Mouse (Mus musculus) neural tube, embryonic 14.5 days (tissue): ENCODE data around the gene Gldn. TPM values are rescaled to one million over a fixed set of nuclear protein-coding genes. Genes with fewer than 3 reads are reported as not detected.

Source experiments
- ATAC-seq: fragments of 200-750 bp; cut with Nextera tagmentation; 2 replicates; pipeline ENCODE4 v1.8.0; 2017; ENCODE audit warnings: low read depth, mild to moderate bottlenecking, moderate TSS enrichment, moderate library complexity
- H3K27ac ChIP-seq: fragments of 300-500 bp; sonication (generic); 2 replicates; pipeline ENCODE4 v1.5.1; 2014; ENCODE audit warnings: low read depth, mild to moderate bottlenecking, control low read depth, low read length, moderate library complexity, mixed read lengths
- H3K27me3 ChIP-seq: fragments of 300-500 bp; sonication (generic); 2 replicates; pipeline ENCODE4 v1.6.1; 2014; ENCODE audit warnings: low read length; ENCODE audit not compliant: control insufficient read depth, insufficient read depth
- H3K36me3 ChIP-seq: fragments of 300-500 bp; sonication (generic); 2 replicates; pipeline ENCODE4 v1.6.1; 2014; ENCODE audit warnings: low read length, mixed read lengths; ENCODE audit not compliant: control insufficient read depth, insufficient read depth
- H3K4me1 ChIP-seq: fragments of 300-500 bp; sonication (generic); 2 replicates; pipeline ENCODE4 v1.6.1; 2014; ENCODE audit warnings: low read length; ENCODE audit not compliant: control insufficient read depth, insufficient read depth
- H3K4me2 ChIP-seq: fragments of 300-500 bp; sonication (generic); 2 replicates; pipeline ENCODE4 v1.6.1; 2014; ENCODE audit warnings: mild to moderate bottlenecking, low read depth, low read length, control low read depth
- H3K4me3 ChIP-seq: fragments of 300-500 bp; sonication (generic); 2 replicates; pipeline ENCODE4 v1.5.1; 2014; ENCODE audit warnings: low read depth, low read length, control low read depth, mixed read lengths
- H3K9ac ChIP-seq: fragments of 300-500 bp; sonication (generic); replicated peaks from 2 replicates; pipeline ENCODE4 v1.6.1; 2014; ENCODE audit warnings: low read depth, mild to moderate bottlenecking, control low read depth, low read length, mixed read lengths
- H3K9me3 ChIP-seq: fragments of 300-500 bp; sonication (generic); 2 replicates; pipeline ENCODE4 v1.6.1; 2016; ENCODE audit warnings: low read length; ENCODE audit not compliant: control insufficient read depth
- WGBS: fragments of 180-500 bp; shearing (Covaris S2); extraction: QIAGEN DNeasy Blood & Tissue Kit; methylation state at CpG from one replicate; pipeline ENCODE4 v1.1.7; 2014; 5-methylcytosine and 5-hydroxymethylcytosine counted together
- polyA plus RNA-seq: library from polyadenylated mRNA; unstranded; fragments of >200 nt; fragmentation: Nextera tagmentation; extraction: Ambion mirVana; gene quantifications from 2 replicates; pipeline ENCODE4 v1.2.1, GENCODE M21; 2014

The Gldn gene
- polyA plus RNA-seq, 1 experiment from 2014 or later = 0.59 TPM

GRCm38 (mm10) chr9:54336532-54337144 is 50.4 kb downstream of the Gldn start:
- WGBS = 48% methylated on average over 6 of the region's 6 CpGs
- H3K4me1 ChIP-seq = no peaks in the 10 kb centered on the region
- no peak overlapping the region for H3K4me2 ChIP-seq
- no peaks in the 10 kb centered on the region for H3K9me3 ChIP-seq
- H3K36me3 ChIP-seq = no peaks in the 10 kb centered on the region
- H3K27me3 ChIP-seq = no peaks in the 10 kb centered on the region
- H3K4me3 ChIP-seq = no peak overlapping the region
- H3K27ac ChIP-seq = no peak overlapping the region
- H3K9ac ChIP-seq = no peak overlapping the region
- ATAC-seq = peak; percentile 61; the same call in 1 of the 2 replicates

GRCm38 (mm10) chr9:54342026-54342425 is 55.7 kb downstream of the Gldn start:
- Histone ChIP-seq H3K4me3 (no peak overlapping the region), H3K36me3 (no peaks in the 10 kb centered on the region), H3K4me2 (no peak overlapping the region), H3K9me3 (no peaks in the 10 kb centered on the region), H3K27ac (no peak overlapping the region), H3K9ac (no peak overlapping the region), H3K4me1 (no peaks in the 10 kb centered on the region), H3K27me3 (no peaks in the 10 kb centered on the region)
- ATAC-seq = no peak
- 79% methylated on average over 7 of the region's 7 CpGs for WGBS

GRCm38 (mm10) chr9:54356756-54357155 is 70.5 kb downstream of the Gldn start:
- no peak overlapping the region for H3K4me3 ChIP-seq
- H3K36me3 ChIP-seq = no peaks in the 10 kb centered on the region
- H3K27ac ChIP-seq = no peak overlapping the region
- no peaks in the 10 kb centered on the region for H3K4me1 ChIP-seq
- WGBS = 90% methylated on average over 5 of the region's 8 CpGs
- ATAC-seq = no peak
- no peaks in the 10 kb centered on the region for H3K27me3 ChIP-seq
- no peak overlapping the region for H3K4me2 ChIP-seq
- no peak overlapping the region for H3K9ac ChIP-seq
- no peaks in the 10 kb centered on the region for H3K9me3 ChIP-seq

Other genes starting within 250 kb of the Gldn start
- 1.4 and 1.5 TPM in 2 replicates for gene Tnfaip8l3, start 218.1 kb upstream of the Gldn start, polyA plus RNA-seq
- gene Cyp19a1, start 18.4 kb upstream of the Gldn start, polyA plus RNA-seq = not detected in 2 replicates
- gene Dmxl2, start 215.1 kb downstream of the Gldn start, polyA plus RNA-seq = 72.6 and 104 TPM in 2 replicates